Mouse (Mus musculus): ENCODE results near the gene Neto2. TPM values are rescaled to one million over a fixed set of nuclear protein-coding genes. Genes with fewer than 3 reads are reported as not detected.
"Not testable (repeated sequence)": the region's sequence is repeated elsewhere in the genome, so short reads cannot be mapped to it uniquely, and the experiment has no call there.

Gene Neto2
- total RNA-seq (2021) = 1 to 10 TPM; 4.4 TPM
- long read RNA-seq, experiment 1, full-length matches to known transcripts = 1 of 2 reads
- long read RNA-seq, experiment 1, partial matches to known transcripts = 0 of 2 reads
- long read RNA-seq, experiment 1, other reads (novel, unspliced or antisense) = 1 of 2 reads
- long read RNA-seq, experiment 2, full-length matches to known transcripts = 3 of 4 reads
- long read RNA-seq, experiment 2, partial matches to known transcripts = 1 of 4 reads
- long read RNA-seq, experiment 2, other reads (novel, unspliced or antisense) = 0 of 4 reads

GRCm38 (mm10) chr8:85700751-85701351 lies at the start of gene Neto2:
Gene Neto2 (minus strand): TSS chr8:85700924.
- peak; percentile 71 to 78 for DNase-seq (ENCODE audit: low spot score in 2 of 2)

- DNase-seq (ENCODE audit: low spot score in 2 of 2) = no peak
These were observed 44.3 kb upstream of the Neto2 start for GRCm38 (mm10) chr8:85745053-85745452.

DNA sequence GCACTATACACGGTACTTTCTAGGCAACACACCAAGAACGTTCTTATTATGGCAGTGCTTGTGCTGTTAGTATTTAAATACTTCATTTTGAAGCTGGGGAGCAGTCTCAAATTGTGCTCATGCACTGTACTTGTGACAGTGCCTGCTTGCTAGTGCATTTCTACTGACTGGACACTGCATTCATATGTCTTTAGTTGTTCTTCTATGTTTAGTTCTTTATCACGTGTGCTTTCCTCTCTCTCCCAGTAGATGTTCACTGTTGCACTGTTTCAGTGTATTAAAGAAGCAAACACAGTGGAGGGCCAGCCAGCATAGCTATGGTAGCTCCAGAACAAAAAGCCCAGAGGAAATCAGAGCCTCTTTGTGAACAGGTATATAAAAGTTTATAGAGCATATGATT lies 29.8 kb upstream of the Neto2 start:
- no peak for DNase-seq (ENCODE audit: low spot score in 2 of 2)

- no peak for DNase-seq (ENCODE audit: low spot score in 2 of 2)
These were observed 16.5 kb upstream of the Neto2 start for GRCm38 (mm10) chr8:85717271-85717670.

GRCm38 (mm10) chr8:85716696-85717095 lies 16.0 kb upstream of the Neto2 start:
- peak in 1 of 2 experiments; percentile 4 for DNase-seq (ENCODE audit: low spot score in 2 of 2)

DNA sequence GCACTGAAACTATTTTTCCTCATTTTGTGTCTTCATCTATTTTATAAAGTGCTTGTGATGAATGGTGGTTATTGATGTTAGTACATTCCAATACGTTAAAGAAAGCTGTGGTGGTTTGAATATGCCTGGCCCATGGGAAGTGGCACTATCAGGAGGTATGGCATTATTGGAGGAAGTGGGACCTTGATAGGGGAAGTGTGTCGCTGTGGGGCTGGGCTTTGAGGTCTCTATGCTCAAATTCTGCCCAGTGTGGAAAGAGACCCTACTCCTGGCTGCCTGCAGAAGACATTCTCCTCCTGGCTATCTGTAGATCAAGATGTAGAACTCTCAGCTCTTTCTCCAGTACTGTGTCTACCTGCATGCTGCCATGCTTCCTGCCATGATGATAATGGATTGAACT lies 6.3 kb upstream of the Neto2 start:
- DNase-seq (ENCODE audit: low spot score in 2 of 2) = no peak

- peak; percentile 56 to 67 for DNase-seq (ENCODE audit: low spot score in 2 of 2)
These were observed 498 bp downstream of the Neto2 start for GRCm38 (mm10) chr8:85700101-85700750.

GRCm38 (mm10) chr8:85699051-85699450 lies 1.7 kb downstream of the Neto2 start:
- DNase-seq (ENCODE audit: low spot score in 2 of 2) = peak; percentile 64 to 71

DNA sequence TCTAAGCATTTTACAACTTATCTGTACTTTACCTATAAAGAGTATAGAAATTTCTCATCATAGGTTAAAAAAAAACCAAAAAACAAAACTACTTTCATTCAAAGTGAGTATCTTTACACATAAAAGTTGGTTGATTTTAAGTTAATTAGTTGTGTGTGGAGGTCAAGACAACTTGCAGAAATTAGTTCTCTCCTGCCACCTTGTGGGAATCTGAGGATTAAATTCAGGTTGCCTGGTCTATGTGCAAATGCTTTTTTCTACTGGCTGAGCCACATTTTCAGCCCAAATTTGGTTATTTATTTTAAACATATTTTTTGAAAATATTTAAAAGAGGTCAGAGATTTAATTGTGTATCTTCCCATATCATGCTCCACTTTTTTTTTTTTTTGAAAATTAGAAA lies 35.6 kb downstream of the Neto2 start:
- DNase-seq (ENCODE audit: low spot score in 2 of 2) = peak in 1 of 2 experiments; percentile 8

GRCm38 (mm10) chr8:85661995-85662394 lies 38.7 kb downstream of the Neto2 start:
- peak; percentile 37 to 52 for DNase-seq (ENCODE audit: low spot score in 2 of 2)

DNA sequence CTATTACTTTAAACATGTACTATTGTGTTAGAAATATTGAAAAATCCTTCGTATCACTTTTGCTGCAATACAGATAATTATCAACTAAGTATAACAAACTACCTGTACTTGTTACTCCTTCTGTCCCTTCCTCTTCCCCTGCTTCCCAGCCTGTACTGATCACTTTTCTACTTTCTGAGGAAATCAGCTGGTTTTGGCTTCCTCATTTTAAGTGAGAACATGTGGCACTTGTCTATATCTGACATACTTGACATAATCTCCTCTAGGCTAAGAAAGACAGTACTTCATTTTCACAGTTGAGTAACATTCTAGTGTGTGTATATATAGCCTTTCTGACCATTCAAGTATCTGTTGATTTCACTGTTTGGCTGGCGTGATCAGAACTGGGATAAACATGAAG lies 49.5 kb downstream of the Neto2 start:
- DNase-seq (ENCODE audit: low spot score in 2 of 2) = no peak

DNA sequence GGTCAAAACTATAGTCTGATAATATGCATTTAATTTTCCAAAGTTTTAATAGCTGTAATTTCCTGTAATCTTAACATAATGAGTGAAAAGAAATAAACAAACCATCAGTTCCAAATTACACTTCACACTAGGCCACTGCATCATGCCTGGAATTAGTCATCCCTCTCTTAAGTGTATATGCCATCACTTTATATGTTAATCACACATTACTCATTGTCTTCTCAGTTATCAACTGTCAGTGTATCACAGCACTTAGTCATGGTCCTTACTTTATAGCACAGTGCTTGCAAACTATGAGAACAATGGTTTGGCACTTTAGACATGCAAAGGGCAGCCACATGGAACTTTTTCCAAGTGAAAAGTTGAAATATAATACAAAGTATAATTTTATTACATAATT lies 52.2 kb downstream of the Neto2 start:
- DNase-seq (ENCODE audit: low spot score in 2 of 2) = no peak

GRCm38 (mm10) chr8:85644921-85645665 lies 55.6 kb downstream of the Neto2 start:
- no peak for DNase-seq (ENCODE audit: low spot score in 2 of 2)

GRCm38 (mm10) chr8:85624450-85624849 lies 76.3 kb downstream of the Neto2 start:
- no peak for DNase-seq (ENCODE audit: low spot score in 2 of 2)

DNA sequence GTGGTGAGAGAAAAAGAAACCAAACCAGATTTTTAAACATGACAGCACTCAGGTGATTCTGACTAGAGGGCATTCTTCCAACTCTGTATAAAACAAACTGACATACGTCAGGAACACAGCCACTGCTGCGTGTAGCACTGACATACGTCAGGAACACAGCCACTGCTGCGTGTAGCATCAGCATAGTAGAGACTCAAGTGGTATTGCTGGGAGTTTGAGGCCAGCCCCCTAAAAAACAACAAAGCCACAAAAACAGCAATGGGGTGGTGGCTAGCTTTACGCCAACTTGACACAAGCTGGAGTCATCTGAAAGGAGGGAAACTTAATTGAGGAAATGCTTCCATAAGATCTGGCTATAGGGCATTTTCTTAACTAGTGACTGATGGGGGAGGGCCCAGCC lies 77.5 kb downstream of the Neto2 start:
- no peak for DNase-seq (ENCODE audit: low spot score in 2 of 2)

- no peak for DNase-seq (ENCODE audit: low spot score in 2 of 2)
These were observed 81.9 kb downstream of the Neto2 start for GRCm38 (mm10) chr8:85618789-85619188.

DNA sequence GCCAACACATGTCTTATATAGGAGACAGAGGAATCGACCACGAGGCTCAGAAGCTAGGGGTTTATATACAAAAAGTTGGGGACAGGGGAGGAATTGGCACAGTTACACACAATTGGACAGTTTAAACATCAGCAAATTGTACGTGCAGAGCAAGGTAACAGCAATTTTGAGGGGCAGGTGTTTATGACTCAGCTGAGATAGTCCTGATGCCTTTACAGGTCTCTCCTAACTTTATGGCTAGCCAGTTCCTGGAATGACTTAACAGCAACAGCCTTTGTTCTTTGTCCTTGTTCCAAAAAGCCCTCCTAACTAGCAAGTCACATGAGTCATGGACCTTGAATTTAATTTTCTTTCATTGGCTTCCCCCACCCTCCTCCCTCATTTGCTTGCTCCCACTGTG lies 83.6 kb downstream of the Neto2 start:
- DNase-seq (ENCODE audit: low spot score in 2 of 2) = not testable (repeated sequence)

DNA sequence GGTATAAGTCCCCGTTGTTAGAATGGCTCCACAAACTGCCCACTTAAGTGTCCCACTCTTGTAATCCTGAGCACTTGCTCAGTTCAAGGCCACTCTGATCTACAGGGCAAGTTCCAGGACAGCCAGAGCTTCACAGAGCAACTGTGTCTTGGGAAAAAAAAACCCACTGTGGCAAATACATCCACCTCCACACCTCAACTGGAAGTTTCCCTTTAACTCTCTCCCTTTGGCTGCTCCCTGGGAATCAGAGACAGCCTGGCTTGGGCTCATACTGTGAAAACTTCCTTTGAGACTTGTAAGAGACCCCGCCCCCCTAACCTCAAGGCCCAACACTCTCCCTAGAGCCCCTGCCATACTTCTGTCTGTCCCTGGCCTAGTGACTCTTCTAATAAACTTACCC lies 91.9 kb downstream of the Neto2 start:
- DNase-seq (ENCODE audit: low spot score in 2 of 2) = no peak

GRCm38 (mm10) chr8:85607804-85608203 lies 92.9 kb downstream of the Neto2 start:
- DNase-seq (ENCODE audit: low spot score in 2 of 2) = no peak

DNA sequence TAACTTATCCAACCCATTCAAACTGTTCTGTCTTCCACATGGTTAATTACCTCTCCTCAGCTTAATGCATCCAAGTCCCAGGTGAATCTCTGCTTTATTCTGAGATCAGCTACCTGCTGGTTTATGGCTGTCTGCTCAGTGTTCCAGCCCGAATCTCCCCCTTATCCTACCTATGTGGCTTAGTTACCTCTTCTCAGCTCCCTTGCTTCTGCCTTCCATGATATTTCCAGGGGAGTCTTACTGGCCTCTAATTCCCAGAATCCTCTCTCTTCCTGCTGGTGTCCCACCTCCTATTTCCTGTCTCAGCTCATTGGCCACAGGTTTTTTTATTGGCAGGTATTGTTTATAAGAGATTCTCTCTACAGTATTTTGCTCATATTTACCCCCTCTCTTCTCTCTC lies 93.8 kb downstream of the Neto2 start:
- DNase-seq (ENCODE audit: low spot score in 2 of 2) = no peak

GRCm38 (mm10) chr8:85606561-85606960 lies 94.2 kb downstream of the Neto2 start:
- DNase-seq (ENCODE audit: low spot score in 2 of 2) = no peak

GRCm38 (mm10) chr8:85604201-85604600 lies 96.5 kb downstream of the Neto2 start:
- no peak for DNase-seq (ENCODE audit: low spot score in 2 of 2)

All from adrenal gland, adult 18-20 months (tissue).